Mouse (Mus musculus) intestine, embryonic 14.5 days (tissue): ENCODE measurements around the gene Il9. TPM values are rescaled to one million over a fixed set of nuclear protein-coding genes. Genes with fewer than 3 reads are reported as not detected.

Experiments
- ATAC-seq: fragments of 200-750 bp; cut with Nextera tagmentation; replicated peaks from 2 replicates; pipeline ENCODE4 v1.8.0; 2017; ENCODE audit warnings: low read depth, moderate number of reproducible peaks, moderate TSS enrichment, moderate library complexity; ENCODE audit not compliant: low FRiP score, low TSS enrichment
- DNase-seq: peaks from one replicate; pipeline ENCODE4 v3.0.0-alpha.2; 2018; ENCODE audit warnings: low spot score
- H3K27ac ChIP-seq: fragments of 300-500 bp; sonication (generic); 2 replicates; pipeline ENCODE4 v1.5.1; 2014; ENCODE audit warnings: low read depth, mild to moderate bottlenecking, control low read depth
- H3K27me3 ChIP-seq: fragments of 300-500 bp; sonication (generic); replicated peaks from 2 replicates; pipeline ENCODE4 v1.6.1; 2014; ENCODE audit warnings: low read length, control low read depth; ENCODE audit not compliant: control insufficient read depth, insufficient read depth
- H3K36me3 ChIP-seq: fragments of 300-500 bp; sonication (generic); 2 replicates; pipeline ENCODE4 v1.6.1; 2014; ENCODE audit warnings: low read length, control low read depth; ENCODE audit not compliant: control insufficient read depth, insufficient read depth
- H3K4me1 ChIP-seq: fragments of 300-500 bp; sonication (generic); replicated peaks from 2 replicates; pipeline ENCODE4 v1.6.1; 2014; ENCODE audit warnings: low read length, control low read depth, mixed read lengths; ENCODE audit not compliant: control insufficient read depth, insufficient read depth
- H3K4me2 ChIP-seq: fragments of 300-500 bp; sonication (generic); 2 replicates; pipeline ENCODE4 v1.6.1; 2014; ENCODE audit warnings: low read length
- H3K4me3 ChIP-seq: fragments of 300-500 bp; sonication (generic); 2 replicates; pipeline ENCODE4 v1.5.1; 2014; ENCODE audit warnings: low read depth, low read length, control low read depth, mixed read lengths
- H3K9ac ChIP-seq: fragments of 300-500 bp; sonication (generic); 2 replicates; pipeline ENCODE4 v1.6.1; 2014; ENCODE audit warnings: mild to moderate bottlenecking, low read length
- H3K9me3 ChIP-seq: fragments of 300-500 bp; sonication (generic); 2 replicates; pipeline ENCODE4 v1.6.1; 2016; ENCODE audit warnings: low read length, control low read depth; ENCODE audit not compliant: control insufficient read depth
- WGBS: fragments of 180-500 bp; shearing (Covaris S2); extraction: QIAGEN DNeasy Blood & Tissue Kit; methylation state at CpG from one replicate; pipeline ENCODE4 v1.1.7; 2014; 5-methylcytosine and 5-hydroxymethylcytosine counted together
- polyA plus RNA-seq: library from polyadenylated mRNA; unstranded; fragments of >200 nt; fragmentation: Nextera tagmentation; extraction: Ambion mirVana; gene quantifications from 2 replicates; pipeline ENCODE4 v1.2.1, GENCODE M21; 2014

Il9 gene
- polyA plus RNA-seq, 1 experiment from 2014 or later = not detected

- Histone ChIP-seq H3K9me3 (no peaks in the 10 kb centered on the region), H3K4me2 (no peak overlapping the region), H3K4me3 (no peak overlapping the region), H3K27ac (no peak overlapping the region), H3K36me3 (no peaks in the 10 kb centered on the region), H3K9ac (no peak overlapping the region), H3K27me3 (no peaks in the 10 kb centered on the region), H3K4me1 (no peaks in the 10 kb centered on the region)
- DNase-seq (peak; percentile 39), ATAC-seq (no peak)
- WGBS = 81% methylated on average over 6 of the region's 6 CpGs
These were observed 4.0 kb downstream of the Il9 start for GRCm38 (mm10) chr13:56478027-56478426.

GRCm38 (mm10) chr13:56477271-56477670 is 4.8 kb downstream of the Il9 start:
- H3K9ac ChIP-seq = no peak overlapping the region
- no peak for ATAC-seq
- H3K27me3 ChIP-seq = no peaks in the 10 kb centered on the region
- DNase-seq = peak; percentile 49
- no peak overlapping the region for H3K4me3 ChIP-seq
- H3K36me3 ChIP-seq = no peaks in the 10 kb centered on the region
- H3K4me2 ChIP-seq = no peak overlapping the region
- no peaks in the 10 kb centered on the region for H3K9me3 ChIP-seq
- H3K4me1 ChIP-seq = no peaks in the 10 kb centered on the region
- WGBS = 34% methylated on average over 6 of the region's 6 CpGs
- H3K27ac ChIP-seq = no peak overlapping the region

DNA sequence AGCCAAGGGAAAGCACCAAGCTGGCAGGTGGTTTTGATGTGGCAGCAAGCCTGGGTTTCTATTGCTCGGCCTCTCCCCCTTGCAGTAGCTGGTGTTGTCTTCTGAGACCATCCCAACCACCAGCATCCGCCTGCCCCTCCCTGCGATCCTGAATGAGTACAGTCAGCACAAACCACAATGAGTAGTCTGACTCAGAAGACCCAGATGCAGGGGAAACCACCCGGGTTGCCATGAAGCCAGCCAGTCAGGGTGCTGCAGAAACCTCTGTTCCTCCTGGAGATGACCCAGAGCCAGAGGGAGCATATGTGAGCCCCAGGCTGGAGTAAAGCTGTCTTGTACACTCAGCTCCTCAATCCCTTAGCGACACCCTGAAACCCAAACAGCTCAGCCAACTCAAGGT is 5.3 kb downstream of the Il9 start:
- DNase-seq (peak; percentile 48), ATAC-seq (no peak)
- H3K9ac ChIP-seq = no peak overlapping the region
- no peaks in the 10 kb centered on the region for H3K4me1 ChIP-seq
- H3K27me3 ChIP-seq = no peaks in the 10 kb centered on the region
- H3K9me3 ChIP-seq = no peaks in the 10 kb centered on the region
- H3K4me2 ChIP-seq = no peak overlapping the region
- WGBS = 62% methylated on average over 5 of the region's 5 CpGs
- no peaks in the 10 kb centered on the region for H3K36me3 ChIP-seq
- H3K4me3 ChIP-seq = no peak overlapping the region
- no peak overlapping the region for H3K27ac ChIP-seq

- ATAC-seq (peak; percentile 70; the same call in 1 of the 2 replicates), DNase-seq (peak; percentile 64)
- Histone ChIP-seq H3K9ac (no peak overlapping the region), H3K4me1 (0 out of 2 replicates have a peak, but pooled peaks cover 3% of the 10 kb centered on the region), H3K36me3 (no peaks in the 10 kb centered on the region), H3K4me2 (no peak overlapping the region), H3K27ac (no peak overlapping the region), H3K9me3 (no peaks in the 10 kb centered on the region), H3K27me3 (no peaks in the 10 kb centered on the region), H3K4me3 (no peak overlapping the region)
- 26% methylated on average over 4 of the region's 4 CpGs for WGBS
These were observed 6.7 kb downstream of the Il9 start for GRCm38 (mm10) chr13:56475363-56475762.

DNA sequence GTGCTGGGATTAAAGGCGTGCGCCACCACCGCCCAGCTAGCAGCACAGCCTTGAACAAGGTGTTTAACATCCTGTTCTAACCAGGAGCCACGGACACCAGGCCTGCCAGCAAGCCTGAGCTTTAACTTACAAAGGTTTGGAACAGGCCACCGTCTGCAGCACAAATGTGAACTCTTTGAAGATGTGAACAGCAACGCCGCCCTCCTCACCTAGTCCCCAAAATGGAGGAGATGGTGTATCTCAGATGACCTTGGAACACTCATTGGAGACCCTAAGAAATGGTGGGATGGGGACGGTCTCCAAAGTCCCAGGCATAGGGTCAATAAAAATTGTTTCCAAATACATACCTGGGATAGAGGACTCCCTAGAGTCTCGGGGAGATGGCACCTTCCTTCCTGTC is 9.4 kb downstream of the Il9 start:
- no peak for ATAC-seq
- Histone ChIP-seq H3K27ac (no peak overlapping the region), H3K4me3 (no peak overlapping the region), H3K4me1 (0 out of 2 replicates have a peak, but pooled peaks cover 3% of the 10 kb centered on the region), H3K9me3 (no peaks in the 10 kb centered on the region), H3K4me2 (no peak overlapping the region), H3K27me3 (no peaks in the 10 kb centered on the region), H3K9ac (no peak overlapping the region), H3K36me3 (no peaks in the 10 kb centered on the region)
- peak; percentile 35 for DNase-seq
- 89% methylated on average over 9 of the region's 9 CpGs for WGBS

DNA sequence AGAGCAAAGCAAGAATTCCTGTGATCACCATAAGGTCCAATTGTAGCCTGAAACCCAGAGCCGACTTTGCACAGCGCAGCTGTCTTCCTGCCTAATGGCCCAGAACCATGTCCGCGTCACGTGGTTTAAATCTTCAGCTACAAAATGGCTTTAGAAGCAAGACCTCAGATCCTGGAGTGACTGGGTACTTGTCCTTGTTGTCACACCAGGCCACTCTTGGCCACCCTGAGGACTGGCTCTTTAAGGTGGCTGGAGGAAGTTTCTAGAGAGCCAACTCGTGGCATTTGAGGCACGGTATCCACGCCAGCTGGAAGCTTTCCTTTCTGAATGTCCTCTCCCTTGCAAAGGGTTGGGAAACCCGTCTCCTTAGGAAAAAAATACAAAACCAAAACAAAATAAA is 10.1 kb downstream of the Il9 start:
- Histone ChIP-seq H3K36me3 (no peaks in the 10 kb centered on the region), H3K4me3 (no peak overlapping the region), H3K4me1 (0 out of 2 replicates have a peak, but pooled peaks cover 3% of the 10 kb centered on the region), H3K27me3 (no peaks in the 10 kb centered on the region), H3K9me3 (no peaks in the 10 kb centered on the region), H3K4me2 (no peak overlapping the region), H3K9ac (no peak overlapping the region), H3K27ac (no peak overlapping the region)
- WGBS = 60% methylated on average over 9 of the region's 9 CpGs
- DNase-seq (peak; percentile 52), ATAC-seq (no peak)

GRCm38 (mm10) chr13:56471211-56471610 is 10.8 kb downstream of the Il9 start:
- ATAC-seq = no peak
- DNase-seq = no peak
- Histone ChIP-seq H3K4me3 (no peak overlapping the region), H3K9me3 (peaks cover 3% of the 10 kb centered on the region; the same call in 1 of the 2 replicates), H3K36me3 (no peaks in the 10 kb centered on the region), H3K4me2 (no peak overlapping the region), H3K27me3 (no peaks in the 10 kb centered on the region), H3K27ac (no peak overlapping the region), H3K4me1 (0 out of 2 replicates have a peak, but pooled peaks cover 3% of the 10 kb centered on the region), H3K9ac (no peak overlapping the region)
- WGBS = 86% methylated on average over 6 of the region's 6 CpGs

DNA sequence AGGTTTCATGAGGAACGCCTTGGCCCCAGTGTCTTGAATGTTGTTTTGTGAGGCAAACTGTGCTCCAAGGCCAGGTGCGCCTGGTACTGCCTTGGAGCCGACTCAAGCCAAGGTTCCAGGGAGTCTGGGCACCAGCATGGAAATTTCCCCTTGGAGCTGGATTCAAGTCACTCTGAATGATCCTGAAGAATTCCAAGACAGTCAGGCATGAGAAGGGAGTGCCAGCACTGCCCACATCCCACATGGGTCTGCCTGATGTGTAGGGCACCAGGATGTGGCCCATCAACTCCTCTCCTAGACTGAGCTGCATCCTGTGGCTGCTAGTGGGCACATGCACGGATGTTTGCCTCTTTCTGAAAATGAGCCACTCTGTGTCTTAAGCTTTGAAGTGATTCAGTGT is 13.5 kb downstream of the Il9 start:
- ATAC-seq = no peak
- WGBS = 91% methylated on average over 4 of the region's 4 CpGs
- 0 out of 2 replicates have a peak, but pooled peaks cover 3% of the 10 kb centered on the region for H3K4me1 ChIP-seq

DNA sequence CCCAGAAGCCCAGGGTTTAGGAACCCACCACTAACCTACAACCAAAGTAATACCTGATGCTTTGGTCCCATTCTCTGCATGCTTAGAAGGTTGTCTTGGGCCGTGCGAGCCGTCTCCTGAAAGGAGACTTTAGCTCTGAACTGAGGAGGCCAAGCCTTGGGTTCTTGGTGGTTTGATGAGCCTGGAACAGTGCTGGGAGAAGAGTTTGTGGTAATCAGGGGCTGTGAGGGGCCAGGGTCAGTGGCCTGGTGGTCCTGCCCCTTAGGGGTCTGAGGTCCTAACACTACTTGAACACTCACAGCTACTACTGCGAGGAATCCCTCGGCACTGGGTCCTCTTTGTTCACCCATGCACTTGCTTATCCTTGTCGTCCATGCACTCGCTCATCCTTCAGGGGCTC is 14.3 kb downstream of the Il9 start:
- 92% methylated on average over 7 of the region's 7 CpGs for WGBS
- no peaks in the 10 kb centered on the region for H3K36me3 ChIP-seq
- H3K4me2 ChIP-seq = no peak overlapping the region
- ATAC-seq (no peak), DNase-seq (no peak)
- H3K9ac ChIP-seq = no peak overlapping the region
- H3K27ac ChIP-seq = no peak overlapping the region
- no peaks in the 10 kb centered on the region for H3K27me3 ChIP-seq
- H3K9me3 ChIP-seq = peaks cover 3% of the 10 kb centered on the region; the same call in 1 of the 2 replicates
- no peak overlapping the region for H3K4me3 ChIP-seq
- 0 out of 2 replicates have a peak, but pooled peaks cover 3% of the 10 kb centered on the region for H3K4me1 ChIP-seq

More for the DNA sequence above, 13.5 kb downstream of the Il9 start:
- Histone ChIP-seq H3K4me3 (no peak overlapping the region), H3K27ac (no peak overlapping the region), H3K9me3 (peaks cover 3% of the 10 kb centered on the region; the same call in 1 of the 2 replicates), H3K4me2 (no peak overlapping the region), H3K27me3 (no peaks in the 10 kb centered on the region), H3K36me3 (no peaks in the 10 kb centered on the region), H3K9ac (no peak overlapping the region)
- no peak for DNase-seq
